Mouse (Mus musculus) T-helper 17 cell (primary cell): Measurements from ENCODE around the gene Mpp5.

Experiments used
- in situ Hi-C, 2 experiments: fragments of 300-600 bp; cut with MboI, MseI; formaldehyde crosslinking; loops; 1 replicate in 1 of 2; 2 replicates in 1 of 2; pipeline ENCODE4 v1.15.1; 2025; ENCODE audit warnings: high pct_unique_total_duplicates in 2 of 2

Gene Mpp5

GRCm38 (mm10) chr12:78842429-78842828 lies 93.7 kb downstream of the Mpp5 start:
- in situ Hi-C loops = no loop called here

- in situ Hi-C loops = no loop called here
Measured at GRCm38 (mm10) chr12:78848246-78848645, 99.5 kb downstream of the Mpp5 start.

- in situ Hi-C loops = loop anchor here (5.0 to 25.0 kb wide), 5 partner anchors 114 to 1916 kb away; partner anchors contain the start of genes Erh (in 1 of the 2), Gphn (in 1 of the 2), Mpp5 (in 1 of the 2) and Slc39a9 (in 1 of the 2)
Measured at GRCm38 (mm10) chr12:78860921-78861495, 112.3 kb downstream of the Mpp5 start.

GRCm38 (mm10) chr12:78861496-78862253 lies 113.0 kb downstream of the Mpp5 start, which contains the start of the genes Atp6v1d and Eif2s1:
Atp6v1d (minus strand) TSS chr12:78861638.
Eif2s1 (plus strand) TSS chr12:78861819.
- in situ Hi-C loops = loop anchor here (5.0 to 25.0 kb wide), 5 partner anchors 114 to 1917 kb away; partner anchors contain the start of genes Erh (in 1 of the 2), Gphn (in 1 of the 2), Mpp5 (in 1 of the 2) and Slc39a9 (in 1 of the 2)

- in situ Hi-C loops = loop anchor here (5.0 to 25.0 kb wide), 5 partner anchors 115 to 1917 kb away; partner anchors contain the start of genes Erh (in 1 of the 2), Gphn (in 1 of the 2), Mpp5 (in 1 of the 2) and Slc39a9 (in 1 of the 2)
Measured at GRCm38 (mm10) chr12:78862254-78862730, 113.6 kb downstream of the Mpp5 start.

GRCm38 (mm10) chr12:78865434-78865833 lies 116.7 kb downstream of the Mpp5 start:
- in situ Hi-C loops = loop anchor here (10.0 to 25.0 kb wide), 3 partner anchors 628 to 1921 kb away; partner anchors contain the start of genes Erh (in 1 of the 2), Gphn (in 1 of the 2) and Slc39a9 (in 1 of the 2)

- in situ Hi-C loops = loop anchor here (10.0 to 25.0 kb wide), 3 partner anchors 631 to 1923 kb away; partner anchors contain the start of genes Erh (in 1 of the 2), Gphn (in 1 of the 2) and Slc39a9 (in 1 of the 2)
Measured at GRCm38 (mm10) chr12:78868115-78868514, 119.4 kb downstream of the Mpp5 start.

GRCm38 (mm10) chr12:78874581-78874980 lies 125.9 kb downstream of the Mpp5 start:
- in situ Hi-C loops = loop anchor here in 1 of 2 experiments (25.0 kb wide), 2 partner anchors 637 to 1763 kb away; partner anchors contain the start of genes Erh, Gphn and Slc39a9

- in situ Hi-C loops = no loop called here
Measured at GRCm38 (mm10) chr12:78890062-78890461, 141.4 kb downstream of the Mpp5 start.
